Mouse (Mus musculus) ES-E14 (cell line): ENCODE results near the gene Galnt2.

Source experiments
- CHD2 ChIP-seq: IDR thresholded peaks from 2 replicates; pipeline ENCODE4 v1.6.1; 2014; ENCODE audit warnings: mild to moderate bottlenecking, low read depth, low read length, inconsistent platforms
- HCFC1 ChIP-seq: IDR thresholded peaks from 2 replicates; pipeline ENCODE4 v1.6.1; 2012; ENCODE audit warnings: low read length, inconsistent platforms, borderline replicate concordance; ENCODE audit not compliant: insufficient read depth
- MAFK ChIP-seq: IDR thresholded peaks from 2 replicates; pipeline ENCODE4 v1.6.1; 2014; ENCODE audit warnings: mild to moderate bottlenecking, low read depth, low read length, inconsistent platforms; ENCODE audit not compliant: insufficient read depth
- ZC3H11A ChIP-seq: IDR thresholded peaks from 2 replicates; pipeline ENCODE4 v1.6.1; 2012; ENCODE audit warnings: low read depth, mild to moderate bottlenecking, inconsistent platforms, low read length, borderline replicate concordance
- ZNF384 ChIP-seq: IDR thresholded peaks from 2 replicates; pipeline ENCODE4 v1.6.1; 2012; ENCODE audit warnings: low read depth, low read length, inconsistent platforms

- no peak for TF ChIP-seq MAFK
- TF ChIP-seq HCFC1 = no peak
- no peak for TF ChIP-seq ZNF384
- no peak for TF ChIP-seq CHD2
- TF ChIP-seq ZC3H11A = no peak
These were observed 61.8 kb downstream of the Galnt2 start for GRCm38 (mm10) chr8:124292965-124293364.
